Mouse (Mus musculus): ENCODE data around the gene Rpl21.
"Not testable (repeated sequence)": the region's sequence is repeated elsewhere in the genome, so short reads cannot be mapped to it uniquely, and the experiment has no call there.

Gene Rpl21

DNA sequence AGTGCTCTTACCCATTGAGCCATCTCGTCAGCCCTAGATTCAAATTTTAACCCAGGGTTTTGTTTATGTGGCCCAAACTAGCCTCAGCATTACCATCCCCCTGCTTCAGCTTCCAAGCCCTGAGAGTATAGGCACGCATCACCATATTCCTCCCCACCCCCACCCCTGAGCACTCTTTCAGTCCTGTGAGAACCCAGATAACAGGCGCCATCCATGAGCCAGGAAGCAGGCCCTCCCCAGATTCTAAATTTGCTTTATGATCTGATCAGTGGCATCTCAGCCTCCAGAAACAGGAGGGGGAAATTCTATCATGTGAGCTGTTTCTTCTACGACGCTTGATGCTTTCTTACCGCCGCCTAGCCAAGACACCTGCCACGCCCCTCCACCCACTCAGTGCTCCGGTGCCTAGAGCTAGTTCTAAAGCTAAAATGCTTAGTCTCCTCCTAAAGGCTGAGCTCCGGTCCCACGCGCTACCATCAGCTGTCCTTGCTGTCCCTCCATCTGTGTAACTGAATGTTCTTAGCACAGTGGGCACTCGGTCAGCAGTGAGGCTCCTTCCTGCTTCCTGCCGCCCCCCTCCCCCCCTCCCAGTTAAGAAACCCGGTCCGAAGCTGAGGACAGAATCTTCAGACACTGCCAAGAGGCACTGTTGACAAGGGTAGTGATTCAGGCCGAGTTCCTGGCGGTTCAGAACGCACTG lies 34.7 kb downstream of the Rpl21 start:
- peak; percentile 28 for DNase-seq (ENCODE audit: low read depth, low spot score)

DNA sequence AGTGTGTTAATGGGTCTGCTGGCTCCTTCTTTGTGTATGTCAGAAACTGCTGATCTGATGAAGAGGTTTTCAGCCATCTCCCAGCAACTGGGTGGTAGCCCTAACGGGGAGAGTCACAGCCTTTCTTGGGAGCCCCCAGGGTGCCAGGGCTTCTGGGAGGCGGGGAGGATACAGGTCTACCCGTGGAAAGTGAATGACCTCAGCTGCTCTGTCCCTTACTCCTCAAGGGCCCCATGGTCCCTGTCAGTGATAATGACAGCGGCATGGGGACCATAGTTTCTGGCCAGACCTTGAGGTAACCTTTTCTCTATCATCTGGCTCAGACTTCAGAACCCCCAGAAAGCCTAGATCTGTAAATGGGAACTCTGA lies 35.2 kb downstream of the Rpl21 start:
- no peak for DNase-seq (ENCODE audit: low read depth, low spot score)

DNA sequence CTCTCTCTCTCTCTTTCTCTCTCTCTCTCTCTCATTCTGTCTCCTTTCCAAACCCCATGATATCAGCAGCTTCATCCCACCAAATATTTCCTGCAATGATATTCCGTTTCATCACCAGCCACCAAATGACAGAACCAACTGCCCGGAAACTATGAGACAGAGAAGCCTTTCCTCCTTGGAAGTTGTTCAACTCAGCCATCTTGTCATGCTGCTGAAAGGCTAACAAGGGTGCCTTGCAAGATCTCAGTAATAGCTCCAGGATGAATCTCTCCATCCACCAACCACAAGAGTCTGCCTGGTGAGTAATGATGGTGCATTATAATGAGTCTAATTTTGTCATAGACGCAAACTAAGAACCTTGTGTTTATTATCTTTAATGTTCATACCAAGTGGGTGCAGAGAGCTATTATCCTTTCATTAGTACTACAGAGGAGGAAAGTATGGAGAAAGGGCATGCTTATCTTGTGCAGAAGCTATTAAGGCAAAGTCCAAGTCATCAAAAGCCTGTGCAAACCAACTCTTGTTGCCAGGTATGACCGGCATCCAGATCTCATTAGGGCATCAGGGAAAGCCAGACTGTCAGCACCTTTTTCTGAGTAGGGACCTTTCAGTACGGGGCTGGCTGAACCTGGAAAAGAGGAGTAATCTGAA lies 40.4 kb downstream of the Rpl21 start:
- no peak for DNase-seq (ENCODE audit: low read depth, low spot score)

DNA sequence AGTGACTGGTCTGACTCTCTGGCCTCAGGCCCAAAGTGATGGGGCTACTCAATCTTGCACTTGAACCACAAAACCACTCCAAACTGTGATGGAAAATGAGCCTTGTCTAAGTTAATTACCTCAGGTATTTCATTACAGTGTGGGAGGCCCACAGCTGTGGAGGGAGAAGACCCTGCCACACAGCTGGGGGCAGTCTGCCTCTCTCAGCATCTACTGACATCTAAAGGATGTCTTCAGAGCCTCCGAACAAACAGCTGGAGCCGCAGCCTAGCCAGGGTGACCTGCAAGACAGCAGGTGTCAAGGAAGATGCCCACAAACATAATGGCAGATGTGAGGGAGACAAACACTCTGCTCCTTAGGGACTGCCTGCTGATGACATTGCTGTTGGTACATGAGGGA lies 43.3 kb downstream of the Rpl21 start:
- DNase-seq (ENCODE audit: low read depth, low spot score) = no peak

DNA sequence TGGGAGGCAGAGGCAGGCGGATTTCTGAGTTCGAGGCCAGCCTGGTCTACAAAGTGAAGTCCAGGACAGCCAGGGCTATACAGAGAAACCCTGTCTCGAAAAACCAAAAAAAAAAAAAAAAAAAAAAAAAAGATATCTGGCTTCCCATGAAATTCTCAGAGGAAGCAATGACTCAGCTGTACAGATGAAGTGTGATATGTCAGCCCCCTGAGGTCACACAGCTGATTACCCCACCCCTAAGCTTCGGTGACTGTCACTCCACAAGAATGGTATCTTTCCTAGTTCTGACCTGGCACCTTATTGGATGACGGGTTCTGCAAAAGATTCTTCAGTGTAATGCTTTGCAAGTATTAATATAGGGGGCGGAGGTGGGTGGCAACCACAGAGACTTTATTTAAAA lies 45.2 kb downstream of the Rpl21 start:
- not testable (repeated sequence) for DNase-seq (ENCODE audit: low read depth, low spot score)

DNA sequence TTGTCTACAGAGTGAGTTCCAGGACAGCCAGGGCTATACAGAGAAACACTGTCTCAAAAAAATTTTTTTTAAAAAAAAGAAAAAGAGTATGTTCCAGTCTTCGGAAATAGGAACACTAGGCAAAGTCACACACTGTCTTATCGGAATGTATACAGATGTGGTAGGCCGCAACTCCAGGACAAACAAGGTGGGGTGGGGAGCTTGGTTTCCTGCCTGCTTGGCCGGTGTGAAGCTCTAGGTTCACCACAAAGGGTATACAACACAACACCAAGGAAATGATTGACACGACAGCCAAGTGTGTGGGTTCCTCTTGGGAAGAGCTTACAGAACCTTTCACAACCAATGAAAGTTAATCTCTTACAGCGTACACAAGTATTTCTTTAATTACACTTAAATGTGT lies 49.6 kb downstream of the Rpl21 start:
- no peak for DNase-seq (ENCODE audit: low read depth, low spot score)

DNA sequence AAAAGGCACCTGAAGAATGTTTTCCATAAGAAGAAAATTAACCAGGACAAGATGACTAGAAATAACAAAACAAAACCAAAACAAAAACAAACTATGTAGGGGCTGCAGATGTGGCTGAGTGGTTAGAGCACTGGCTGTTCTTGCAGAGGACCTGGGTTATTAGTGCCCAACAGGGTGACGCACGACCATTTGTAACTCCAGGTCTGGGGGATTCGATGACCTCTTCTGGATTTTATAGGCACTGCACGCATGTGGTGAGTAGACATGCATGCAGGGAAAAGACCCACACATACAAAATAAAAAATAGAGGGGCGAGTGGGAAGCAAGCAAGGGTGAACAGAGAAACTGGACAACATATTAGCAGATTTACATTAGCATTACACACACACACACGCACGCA lies 50.4 kb downstream of the Rpl21 start:
- DNase-seq (ENCODE audit: low read depth, low spot score) = no peak

DNA sequence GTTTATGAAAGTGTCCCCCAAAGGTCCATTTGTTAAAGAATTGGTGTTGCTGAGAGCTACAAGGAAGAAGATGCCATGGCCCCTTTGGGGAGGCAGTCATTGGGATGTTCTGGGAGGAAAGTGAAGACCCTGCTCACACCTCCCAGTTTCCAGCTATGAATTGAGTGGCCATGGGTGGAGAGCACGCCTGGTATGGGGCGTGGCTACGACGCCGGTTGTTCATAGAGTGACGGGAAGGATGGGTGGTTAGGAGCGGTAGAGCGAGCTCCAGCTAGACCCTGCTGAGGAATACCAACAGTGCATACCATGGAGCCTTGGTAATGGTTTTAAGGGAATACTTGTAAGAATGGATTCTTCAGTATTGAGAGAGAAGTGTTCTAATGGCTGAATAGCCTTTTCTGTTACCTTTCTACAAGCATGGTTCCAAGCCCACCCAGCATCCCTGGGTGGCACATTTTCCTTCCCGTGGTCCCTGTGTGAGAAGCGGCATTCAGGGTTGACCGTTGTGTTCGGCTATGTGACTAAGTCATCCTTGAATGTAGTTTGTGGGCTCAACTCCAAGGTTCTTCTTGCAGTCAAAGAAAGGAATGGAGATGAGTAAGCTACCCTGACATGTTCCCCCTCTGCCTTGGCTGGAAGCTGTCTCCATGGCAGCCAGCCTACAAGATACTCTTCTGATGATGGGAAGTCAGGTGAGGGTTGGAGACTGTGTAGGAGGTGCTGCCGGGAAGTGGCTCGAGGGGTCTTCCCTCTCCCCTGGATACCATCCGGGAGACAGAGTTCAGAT lies 51.0 kb downstream of the Rpl21 start:
- DNase-seq (ENCODE audit: low read depth, low spot score) = no peak

Data from c-Kit-negative CD71-positive TER-119-positive erythroid progenitor cells, embryonic 14.5 days (primary cell).